Mouse (Mus musculus) embryo, embryonic 10 days (tissue): Measurements from ENCODE around the gene Rpl10.

ENCODE experiments used
- DNase-seq: peaks from one replicate; pipeline ENCODE4 v3.0.0-alpha.2; 2015; ENCODE audit warnings: low spot score

The Rpl10 gene

DNA sequence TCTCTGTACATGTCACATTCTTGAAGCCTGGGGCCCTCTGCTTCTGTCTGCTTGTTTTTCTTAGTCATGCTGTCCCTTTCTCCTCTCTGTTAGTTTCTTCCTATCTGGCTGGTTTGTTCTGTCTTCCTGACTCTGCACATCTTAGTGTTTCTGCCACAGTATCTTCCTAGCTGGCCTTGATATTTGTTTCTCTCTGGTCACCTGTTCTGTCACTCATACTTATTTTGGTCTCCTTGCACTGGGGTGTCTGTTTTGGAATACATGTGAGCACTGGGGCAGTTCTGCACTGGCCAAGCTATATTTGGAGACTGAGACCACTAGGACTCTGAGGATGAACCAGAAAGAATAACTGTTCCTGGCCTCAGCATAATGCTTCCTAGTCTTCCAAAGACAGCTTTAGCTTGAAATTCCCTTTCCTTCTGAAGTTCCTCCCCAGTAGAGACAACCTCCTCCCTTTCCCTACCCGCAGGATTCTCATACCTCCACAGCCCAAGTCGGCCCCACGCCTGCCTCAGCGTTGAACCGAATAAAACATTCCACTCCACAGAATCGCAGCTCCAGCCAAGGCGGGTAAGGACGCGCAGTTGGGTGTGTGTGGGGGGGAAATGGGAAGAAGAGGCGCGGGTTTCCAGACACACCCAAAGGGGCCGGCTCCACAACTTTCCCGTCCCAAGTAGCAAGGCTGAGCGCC, 10.6 kb downstream of the Rpl10 start:
- no peak for DNase-seq

DNA sequence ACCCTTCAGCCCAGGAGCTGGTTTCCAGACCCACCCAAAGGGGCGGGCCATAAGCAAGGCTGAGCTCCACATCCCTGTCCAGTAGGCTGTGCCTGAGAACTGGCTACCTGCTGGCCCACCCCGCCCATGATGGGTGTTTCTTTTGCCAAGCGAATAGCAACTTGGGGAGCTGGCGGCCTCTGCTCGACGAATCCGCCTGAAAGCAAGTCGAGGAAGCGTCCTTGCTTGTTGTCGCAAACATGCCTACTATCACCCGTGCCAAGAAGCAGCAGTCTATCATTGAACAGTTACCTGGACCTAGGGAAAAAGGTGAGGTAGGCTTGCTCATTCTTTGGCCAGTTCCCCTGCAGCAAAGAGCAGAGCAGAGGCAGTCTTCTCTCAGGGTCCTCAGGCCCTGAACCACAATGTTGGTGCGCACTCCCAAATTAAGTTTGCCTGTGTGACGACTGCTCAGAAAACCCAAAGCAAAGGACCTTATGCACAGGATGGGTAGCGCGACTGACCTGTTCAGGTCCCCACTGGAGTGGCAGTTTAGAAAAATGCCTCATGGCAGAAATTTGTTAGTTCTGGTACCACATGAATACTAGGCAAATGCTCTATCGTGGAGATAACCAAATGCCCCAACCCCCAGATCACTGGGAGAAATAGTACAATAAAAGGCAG, 11.3 kb downstream of the Rpl10 start, which contains the start of the genes Taz and Dnase1l1:
Gene Taz (plus strand): TSS at position 181 of the 663 bp plus-strand sequence.
Gene Dnase1l1 (minus strand): TSS at position 606 of the 663 bp plus-strand sequence.
- DNase-seq, result peak; percentile 76

GRCm38 (mm10) chrX:74282395-74283091, 11.9 kb downstream of the Rpl10 start:
- peak; percentile 92 for DNase-seq

- DNase-seq, result no peak
These were observed 12.5 kb downstream of the Rpl10 start for GRCm38 (mm10) chrX:74283092-74283437.

GRCm38 (mm10) chrX:74293431-74293830, 22.8 kb downstream of the Rpl10 start:
- no peak for DNase-seq

- peak; percentile 94 for DNase-seq
These were observed 26.2 kb downstream of the Rpl10 start, which contains the start of gene Atp6ap1 for GRCm38 (mm10) chrX:74296538-74297448. TSS of gene Atp6ap1 (plus strand) at chrX:74297097.

GRCm38 (mm10) chrX:74298348-74298747, 27.7 kb downstream of the Rpl10 start:
- DNase-seq, result no peak

DNA sequence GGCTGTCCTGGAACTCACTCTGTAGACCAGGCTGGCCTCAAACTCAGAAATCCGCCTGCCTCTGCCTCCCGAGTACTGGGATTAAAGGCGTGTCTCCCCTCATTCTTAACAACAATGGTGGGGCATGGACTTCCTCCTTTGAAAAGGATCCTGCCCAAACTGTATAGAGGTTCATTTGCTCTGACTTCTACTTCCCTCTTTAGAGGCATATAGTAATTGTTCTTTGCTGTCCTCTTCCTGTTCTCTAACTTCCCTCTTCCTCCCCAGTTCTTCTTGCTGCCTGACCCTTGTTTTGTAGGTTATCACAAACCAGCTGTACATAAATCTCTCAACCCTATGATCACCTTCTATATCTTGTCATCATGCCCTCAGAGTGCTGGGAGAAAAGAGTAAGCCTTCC, 29.1 kb downstream of the Rpl10 start:
- no peak for DNase-seq

DNA sequence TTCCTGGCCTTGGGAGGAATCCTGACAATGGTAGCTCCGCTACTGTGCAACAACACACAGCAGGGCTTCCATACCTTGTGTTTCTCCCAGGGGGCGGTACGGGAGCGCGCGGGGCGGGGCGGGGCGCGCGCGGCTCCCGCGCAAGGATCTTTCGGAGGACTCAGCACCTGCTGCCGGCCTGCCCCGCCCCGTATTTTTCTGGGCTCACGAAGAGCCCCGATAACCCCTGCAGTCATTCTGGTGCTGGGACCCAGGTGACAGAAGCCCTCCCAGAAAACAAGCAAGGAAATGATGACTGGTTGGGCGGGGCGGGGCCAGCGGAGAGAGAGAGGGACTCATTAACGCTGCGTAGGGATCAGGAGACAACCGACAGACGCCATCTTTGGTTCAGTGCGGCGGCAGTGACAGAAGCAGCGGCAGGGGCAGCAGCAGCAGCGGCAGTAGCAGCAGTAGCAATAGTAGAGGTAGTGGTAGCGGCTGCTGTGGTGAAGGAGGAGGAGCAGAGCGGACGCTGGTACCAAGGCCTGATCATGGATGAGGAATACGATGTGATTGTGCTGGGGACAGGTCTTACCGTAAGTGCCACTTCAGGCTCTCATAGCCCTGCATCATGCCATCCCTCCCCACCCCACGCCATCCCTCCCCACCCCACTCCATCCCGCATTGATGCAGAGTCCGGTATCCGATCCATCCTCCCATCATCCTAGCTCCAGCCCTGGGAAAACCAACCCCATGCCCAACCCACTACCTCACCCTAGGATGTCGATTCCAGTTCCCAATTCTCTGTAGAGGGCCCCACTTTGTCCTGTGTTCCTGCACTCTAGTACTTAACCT, 34.5 kb downstream of the Rpl10 start, which contains the start of gene Gdi1:
Gene Gdi1 (plus strand): TSS at position 132 of the 834 bp plus-strand sequence.
- peak; percentile 75 for DNase-seq

- peak; percentile 95 for DNase-seq
These were observed 42.2 kb downstream of the Rpl10 start, which contains the start of gene Fam50a for GRCm38 (mm10) chrX:74312540-74313464. TSS of gene Fam50a (plus strand) at chrX:74313033.
